Mouse (Mus musculus) heart, embryonic 12.5 days (tissue): ENCODE results near the gene Slit3. TPM values are rescaled to one million over a fixed set of nuclear protein-coding genes. Genes with fewer than 3 reads are reported as not detected.

ENCODE experiments used
- ATAC-seq: fragments of 200-750 bp; cut with Nextera tagmentation; 2 replicates; pipeline ENCODE4 v1.8.0; 2017; ENCODE audit warnings: moderate TSS enrichment, moderate library complexity; ENCODE audit not compliant: insufficient number of reproducible peaks, low FRiP score
- H3K27ac ChIP-seq: fragments of 300-500 bp; sonication (generic); 2 replicates; pipeline ENCODE4 v1.5.1; 2016; ENCODE audit warnings: mild to moderate bottlenecking, moderate library complexity; ENCODE audit not compliant: poor library complexity, severe bottlenecking
- H3K27me3 ChIP-seq: fragments of 300-500 bp; sonication (generic); replicated peaks from 2 replicates; pipeline ENCODE4 v1.6.1; 2016; ENCODE audit warnings: mild to moderate bottlenecking, moderate library complexity
- H3K36me3 ChIP-seq: fragments of 300-500 bp; sonication (generic); 2 replicates; pipeline ENCODE4 v1.6.1; 2016; ENCODE audit warnings: mild to moderate bottlenecking, moderate library complexity
- H3K4me1 ChIP-seq: fragments of 300-500 bp; sonication (generic); replicated peaks from 2 replicates; pipeline ENCODE4 v1.6.1; 2016; ENCODE audit warnings: mild to moderate bottlenecking
- H3K4me2 ChIP-seq: fragments of 300-500 bp; sonication (generic); 2 replicates; pipeline ENCODE4 v1.6.1; 2016; ENCODE audit warnings: mild to moderate bottlenecking, moderate library complexity
- H3K4me3 ChIP-seq: fragments of 300-500 bp; sonication (generic); 2 replicates; pipeline ENCODE4 v1.5.1; 2016; ENCODE audit warnings: mild to moderate bottlenecking
- H3K9ac ChIP-seq: fragments of 300-500 bp; sonication (generic); 2 replicates; pipeline ENCODE4 v1.6.1; 2016; ENCODE audit warnings: mild to moderate bottlenecking, moderate library complexity
- H3K9me3 ChIP-seq: fragments of 300-500 bp; sonication (generic); replicated peaks from 2 replicates; pipeline ENCODE4 v1.6.1; 2016; ENCODE audit warnings: mild to moderate bottlenecking, moderate library complexity
- WGBS: fragments of 180-500 bp; shearing (Covaris S2); methylation state at CpG from one replicate; pipeline ENCODE4 v1.1.7; 2016; 5-methylcytosine and 5-hydroxymethylcytosine counted together
- polyA plus RNA-seq: library from polyadenylated mRNA; unstranded; fragments of >200 nt; fragmentation: Nextera tagmentation; extraction: Ambion mirVana; gene quantifications from 2 replicates; pipeline ENCODE4 v1.2.1, GENCODE M21; 2016

The Slit3 gene
- polyA plus RNA-seq, 1 experiment from 2014 or later = 17.4 TPM

GRCm38 (mm10) chr11:35561760-35562159 is 440.7 kb downstream of the Slit3 start:
- no peak for ATAC-seq
- Histone ChIP-seq H3K27me3 (no peaks in the 10 kb centered on the region), H3K27ac (no peak overlapping the region), H3K36me3 (no peaks in the 10 kb centered on the region), H3K4me2 (no peak overlapping the region), H3K4me3 (no peak overlapping the region), H3K4me1 (peaks cover 23% of the 10 kb centered on the region), H3K9me3 (no peaks in the 10 kb centered on the region), H3K9ac (no peak overlapping the region)
- WGBS = 77% methylated on average over 9 of the region's 9 CpGs

- H3K9ac ChIP-seq = no peak overlapping the region
- H3K4me3 ChIP-seq = no peak overlapping the region
- H3K9me3 ChIP-seq = no peaks in the 10 kb centered on the region
- H3K4me1 ChIP-seq = peaks cover 35% of the 10 kb centered on the region
- WGBS = 20% methylated on average over 6 of the region's 6 CpGs
- ATAC-seq = no peak
- H3K27me3 ChIP-seq = no peaks in the 10 kb centered on the region
- H3K36me3 ChIP-seq = no peaks in the 10 kb centered on the region
- no peak overlapping the region for H3K27ac ChIP-seq
- H3K4me2 ChIP-seq = 0 out of 2 replicates have a peak overlapping the region, but pooled peaks have one; percentile 11
Observed at GRCm38 (mm10) chr11:35565322-35565721, 444.3 kb downstream of the Slit3 start.

- Histone ChIP-seq H3K9ac (no peak overlapping the region), H3K4me1 (peaks cover 35% of the 10 kb centered on the region), H3K4me2 (no peak overlapping the region), H3K36me3 (no peaks in the 10 kb centered on the region), H3K9me3 (no peaks in the 10 kb centered on the region), H3K4me3 (no peak overlapping the region), H3K27ac (no peak overlapping the region), H3K27me3 (no peaks in the 10 kb centered on the region)
- WGBS = 66% methylated on average over 3 of the region's 3 CpGs
- ATAC-seq = no peak
Observed at GRCm38 (mm10) chr11:35566686-35567085, 445.7 kb downstream of the Slit3 start.

GRCm38 (mm10) chr11:35569126-35569916 is 448.3 kb downstream of the Slit3 start:
- H3K9me3 ChIP-seq = no peaks in the 10 kb centered on the region
- no peak overlapping the region for H3K27ac ChIP-seq
- WGBS = 39% methylated on average over 6 of the region's 6 CpGs
- no peaks in the 10 kb centered on the region for H3K27me3 ChIP-seq
- no peak overlapping the region for H3K4me2 ChIP-seq
- H3K4me1 ChIP-seq = peaks cover 41% of the 10 kb centered on the region
- H3K9ac ChIP-seq = no peak overlapping the region
- ATAC-seq = no peak
- H3K4me3 ChIP-seq = no peak overlapping the region
- no peaks in the 10 kb centered on the region for H3K36me3 ChIP-seq

- 24% methylated on average over 11 of the region's 11 CpGs for WGBS
- H3K4me2 ChIP-seq = no peak overlapping the region
- H3K27me3 ChIP-seq = no peaks in the 10 kb centered on the region
- no peaks in the 10 kb centered on the region for H3K36me3 ChIP-seq
- H3K4me1 ChIP-seq = peaks cover 35% of the 10 kb centered on the region
- H3K9ac ChIP-seq = no peak overlapping the region
- H3K4me3 ChIP-seq = no peak overlapping the region
- H3K9me3 ChIP-seq = no peaks in the 10 kb centered on the region
- no peak overlapping the region for H3K27ac ChIP-seq
- ATAC-seq = peak; percentile 40; the same call in 1 of the 2 replicates
Observed at GRCm38 (mm10) chr11:35569957-35570356, 448.9 kb downstream of the Slit3 start.

- Histone ChIP-seq H3K27ac (no peak overlapping the region), H3K36me3 (no peaks in the 10 kb centered on the region), H3K9me3 (no peaks in the 10 kb centered on the region), H3K9ac (no peak overlapping the region), H3K4me3 (no peak overlapping the region), H3K4me1 (peaks cover 27% of the 10 kb centered on the region), H3K4me2 (no peak overlapping the region), H3K27me3 (0 out of 2 replicates have a peak, but pooled peaks cover 2% of the 10 kb centered on the region)
- no peak for ATAC-seq
- 68% methylated on average over 3 of the region's 3 CpGs for WGBS
Observed at GRCm38 (mm10) chr11:35571910-35572309, 450.9 kb downstream of the Slit3 start.

GRCm38 (mm10) chr11:35578796-35579195 is 457.8 kb downstream of the Slit3 start:
- Histone ChIP-seq H3K9me3 (no peaks in the 10 kb centered on the region), H3K27me3 (0 out of 2 replicates have a peak, but pooled peaks cover 2% of the 10 kb centered on the region), H3K27ac (no peak overlapping the region), H3K9ac (no peak overlapping the region), H3K4me1 (0 out of 2 replicates have a peak, but pooled peaks cover 4% of the 10 kb centered on the region), H3K4me2 (no peak overlapping the region), H3K36me3 (no peaks in the 10 kb centered on the region), H3K4me3 (no peak overlapping the region)
- 85% methylated on average over 10 of the region's 10 CpGs for WGBS
- no peak for ATAC-seq

GRCm38 (mm10) chr11:35582591-35582990 is 461.6 kb downstream of the Slit3 start:
- H3K4me1 ChIP-seq = 0 out of 2 replicates have a peak, but pooled peaks cover 4% of the 10 kb centered on the region
- H3K36me3 ChIP-seq = no peaks in the 10 kb centered on the region
- H3K27me3 ChIP-seq = no peaks in the 10 kb centered on the region
- ATAC-seq = no peak
- 68% methylated on average over 5 of the region's 5 CpGs for whole genome bisulfite sequencing
- H3K9me3 ChIP-seq = no peaks in the 10 kb centered on the region
- H3K4me2 ChIP-seq = no peak overlapping the region
- no peak overlapping the region for H3K27ac ChIP-seq
- H3K9ac ChIP-seq = no peak overlapping the region
- H3K4me3 ChIP-seq = no peak overlapping the region

- 86% methylated on average over 7 of the region's 7 CpGs for WGBS
- no peaks in the 10 kb centered on the region for H3K36me3 ChIP-seq
Observed at GRCm38 (mm10) chr11:35583633-35584032, 462.6 kb downstream of the Slit3 start.

GRCm38 (mm10) chr11:35587174-35587959 is 466.3 kb downstream of the Slit3 start:
- H3K9ac ChIP-seq = no peak overlapping the region
- no peaks in the 10 kb centered on the region for H3K9me3 ChIP-seq
- no peaks in the 10 kb centered on the region for H3K36me3 ChIP-seq
- H3K4me3 ChIP-seq = no peak overlapping the region
- 73% methylated on average over 13 of the region's 13 CpGs for WGBS
- H3K27ac ChIP-seq = no peak overlapping the region
- ATAC-seq = peak; percentile 48; the same call in 1 of the 2 replicates
- H3K4me1 ChIP-seq = no peaks in the 10 kb centered on the region
- H3K27me3 ChIP-seq = no peaks in the 10 kb centered on the region
- H3K4me2 ChIP-seq = no peak overlapping the region

More at GRCm38 (mm10) chr11:35583633-35584032, 462.6 kb downstream of the Slit3 start:
- Histone ChIP-seq H3K4me1 (0 out of 2 replicates have a peak, but pooled peaks cover 4% of the 10 kb centered on the region), H3K27me3 (no peaks in the 10 kb centered on the region), H3K4me3 (no peak overlapping the region), H3K4me2 (no peak overlapping the region), H3K27ac (no peak overlapping the region), H3K9me3 (no peaks in the 10 kb centered on the region), H3K9ac (no peak overlapping the region)
- ATAC-seq = no peak

GRCm38 (mm10) chr11:35589892-35590291 is 468.9 kb downstream of the Slit3 start:
- ATAC-seq = no peak
- WGBS = 85% methylated on average over 7 of the region's 7 CpGs
- no peaks in the 10 kb centered on the region for H3K36me3 ChIP-seq
- H3K4me2 ChIP-seq = no peak overlapping the region
- no peak overlapping the region for H3K4me3 ChIP-seq
- H3K27ac ChIP-seq = no peak overlapping the region
- H3K9ac ChIP-seq = no peak overlapping the region
- H3K4me1 ChIP-seq = no peaks in the 10 kb centered on the region
- no peaks in the 10 kb centered on the region for H3K27me3 ChIP-seq
- no peaks in the 10 kb centered on the region for H3K9me3 ChIP-seq
